Mouse (Mus musculus) limb, embryonic 14.5 days (tissue): ENCODE measurements at regions not wholly inside any gene's neighbourhood (a gene's known extent, or its start where the extent isn't known, plus 50 kb on each side); places are given as distances from the start of the nearest gene placed in this dataset.

Experiments
- ATAC-seq: fragments of 200-750 bp; cut with Nextera tagmentation; 2 replicates; pipeline ENCODE4 v1.8.0; 2017; ENCODE audit warnings: low read depth, moderate number of reproducible peaks, moderate TSS enrichment; ENCODE audit not compliant: low FRiP score
- DNase-seq: peaks from one replicate; pipeline ENCODE4 v3.0.0-alpha.2; 2015; ENCODE audit warnings: low spot score
- H3K27ac ChIP-seq: fragments of 300-500 bp; sonication (generic); replicated peaks from 2 replicates; pipeline ENCODE4 v1.5.1; 2014; ENCODE audit warnings: low read depth, mild to moderate bottlenecking, low read length, moderate library complexity, mixed read lengths
- H3K27me3 ChIP-seq: fragments of 300-500 bp; sonication (generic); 2 replicates; pipeline ENCODE4 v1.6.1; 2014; ENCODE audit warnings: low read length, mixed read lengths; ENCODE audit not compliant: control insufficient read depth, insufficient read depth
- H3K36me3 ChIP-seq: fragments of 300-500 bp; sonication (generic); 2 replicates; pipeline ENCODE4 v1.6.1; 2014; ENCODE audit warnings: mild to moderate bottlenecking, low read length, moderate library complexity, mixed read lengths; ENCODE audit not compliant: control insufficient read depth, insufficient read depth
- H3K4me1 ChIP-seq: fragments of 300-500 bp; sonication (generic); 2 replicates; pipeline ENCODE4 v1.6.1; 2014; ENCODE audit warnings: antibody characterized with exemption, low read length, mixed read lengths; ENCODE audit not compliant: control insufficient read depth, insufficient read depth
- H3K4me2 ChIP-seq: fragments of 300-500 bp; sonication (generic); replicated peaks from 2 replicates; pipeline ENCODE4 v1.6.1; 2014; ENCODE audit warnings: low read depth, mild to moderate bottlenecking, low read length, moderate library complexity; ENCODE audit not compliant: severe bottlenecking
- H3K4me3 ChIP-seq: fragments of 300-500 bp; sonication (generic); replicated peaks from 2 replicates; pipeline ENCODE4 v1.5.1; 2014; ENCODE audit warnings: low read length
- H3K9ac ChIP-seq: fragments of 300-500 bp; sonication (generic); 2 replicates; pipeline ENCODE4 v1.6.1; 2014; ENCODE audit warnings: mild to moderate bottlenecking, low read depth, low read length, moderate library complexity; ENCODE audit not compliant: severe bottlenecking
- H3K9me3 ChIP-seq: fragments of 300-500 bp; sonication (generic); 2 replicates; pipeline ENCODE4 v1.6.1; 2016; ENCODE audit warnings: low read length; ENCODE audit not compliant: control insufficient read depth
- POLR2A ChIP-seq: fragments of 200-500 bp; IDR thresholded peaks from 2 replicates; pipeline ENCODE4 v1.8.0; 2012; ENCODE audit warnings: inconsistent platforms, mild to moderate bottlenecking, moderate library complexity, borderline replicate concordance; ENCODE audit not compliant: insufficient read depth, insufficient read length; ENCODE audit errors: extremely low read depth
- WGBS: fragments of 180-500 bp; shearing (Covaris S2); extraction: QIAGEN DNeasy Blood & Tissue Kit; methylation state at CpG from one replicate; pipeline ENCODE4 v1.1.7; 2014; 5-methylcytosine and 5-hydroxymethylcytosine counted together

DNA sequence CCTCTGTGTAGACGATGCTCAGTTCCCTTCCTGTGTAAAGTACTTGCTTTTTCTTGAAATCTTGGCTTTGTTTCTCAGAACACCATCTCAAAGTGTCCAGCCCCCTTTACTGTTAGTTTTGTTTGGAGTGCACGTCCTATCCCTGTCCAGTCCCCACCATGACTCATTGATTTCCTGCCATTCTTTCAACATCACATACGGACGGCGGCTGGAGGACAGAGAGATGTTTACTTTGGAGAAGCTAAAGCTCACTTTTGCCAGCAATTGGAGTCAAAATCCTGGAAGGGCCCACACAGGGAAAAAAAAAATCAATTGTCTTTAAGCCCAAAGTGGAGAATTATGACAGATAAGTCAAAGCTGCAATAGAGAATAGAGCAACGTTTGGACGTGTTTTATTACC lies 51.8 kb downstream of the Gm5426 start:
- Histone ChIP-seq H3K9ac (no peak overlapping the region), H3K27me3 (no peaks in the 10 kb centered on the region), H3K36me3 (no peaks in the 10 kb centered on the region), H3K9me3 (no peaks in the 10 kb centered on the region), H3K4me1 (no peaks in the 10 kb centered on the region), H3K4me2 (no peak overlapping the region), H3K27ac (no peak overlapping the region), H3K4me3 (no peak overlapping the region)
- TF ChIP-seq POLR2A, result no peak
- 73% methylated on average over 7 of the region's 7 CpGs for WGBS
- no peak for ATAC-seq
- no peak for DNase-seq

DNA sequence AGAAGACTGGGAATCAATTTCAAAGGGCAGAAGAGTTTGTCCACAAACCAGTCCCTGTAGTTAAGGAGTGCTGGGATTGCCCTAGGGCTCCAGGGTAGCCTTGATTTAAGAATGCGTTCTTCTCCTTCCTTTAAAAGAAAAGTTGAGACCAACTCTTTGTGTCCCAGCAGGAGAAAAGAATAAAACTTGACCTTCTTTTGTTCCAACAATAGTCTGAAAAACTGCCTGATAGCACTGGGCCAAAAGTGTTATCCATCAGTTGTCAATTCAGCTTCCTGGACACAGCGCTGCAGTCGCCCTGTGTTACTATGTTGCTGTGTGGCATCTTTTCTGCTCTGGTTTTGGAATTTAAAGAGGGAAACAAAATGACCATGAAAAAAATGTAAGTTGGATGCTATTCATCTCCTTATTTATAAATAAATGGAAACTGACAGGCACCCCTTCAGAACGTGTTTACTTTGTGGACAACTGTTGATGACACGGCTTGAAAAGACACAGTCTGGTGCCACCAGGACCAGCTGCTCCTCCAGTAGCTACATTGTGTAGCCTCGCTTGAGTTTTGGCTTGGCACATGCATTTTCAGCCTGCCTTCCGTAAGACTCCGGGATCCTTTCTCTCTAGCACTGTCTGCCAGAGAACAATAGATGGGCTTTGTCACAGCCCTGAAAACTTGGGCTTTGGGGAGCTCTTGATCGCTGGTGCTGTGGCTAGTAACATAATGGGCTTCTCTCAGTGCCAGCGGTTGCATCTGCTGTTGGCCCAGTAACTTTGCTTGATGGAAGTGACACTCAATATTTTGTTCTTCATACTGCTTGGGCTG lies 54.0 kb downstream of the Gm5426 start:
- Histone ChIP-seq H3K4me2 (no peak overlapping the region), H3K27ac (no peak overlapping the region), H3K9me3 (no peaks in the 10 kb centered on the region), H3K4me1 (no peaks in the 10 kb centered on the region), H3K9ac (no peak overlapping the region), H3K4me3 (no peak overlapping the region), H3K36me3 (no peaks in the 10 kb centered on the region), H3K27me3 (no peaks in the 10 kb centered on the region)
- ATAC-seq (no peak), DNase-seq (no peak)
- WGBS, result 86% methylated on average over 10 of the region's 10 CpGs
- no peak for TF ChIP-seq POLR2A

- WGBS, result 62% methylated on average over 27 of the region's 27 CpGs
- H3K27ac ChIP-seq, result no peak overlapping the region
Observed at GRCm38 (mm10) chr10:96200932-96201641, 64.7 kb downstream of the Gm5426 start.

DNA sequence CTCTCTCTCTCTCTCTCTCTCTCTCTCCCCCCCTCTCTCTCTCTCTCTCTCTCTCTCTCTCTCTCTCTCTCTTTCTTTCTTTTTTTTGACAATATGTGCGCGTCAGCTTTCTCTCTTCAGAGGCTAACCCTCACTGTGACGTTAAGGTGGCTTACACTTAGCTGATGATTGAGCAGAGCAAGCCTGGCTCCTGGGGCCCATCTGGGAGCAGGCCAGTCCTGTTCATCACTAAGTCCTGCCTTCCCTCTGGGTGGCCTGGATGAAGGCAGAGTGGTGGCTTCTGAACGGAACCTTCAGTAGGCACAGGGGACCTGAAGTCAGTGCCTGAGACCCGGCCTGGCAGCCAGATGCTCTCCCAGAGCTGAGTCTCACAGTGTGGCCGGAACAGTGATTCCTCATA lies 65.5 kb downstream of the Gm5426 start:
- H3K4me3 ChIP-seq, result no peak overlapping the region
- H3K36me3 ChIP-seq, result no peaks in the 10 kb centered on the region
- WGBS, result 26% methylated on average over 6 of the region's 6 CpGs
- TF ChIP-seq POLR2A, result no peak
- H3K27ac ChIP-seq, result no peak overlapping the region
- H3K9me3 ChIP-seq, result no peaks in the 10 kb centered on the region
- H3K9ac ChIP-seq, result no peak overlapping the region
- no peaks in the 10 kb centered on the region for H3K27me3 ChIP-seq
- H3K4me2 ChIP-seq, result no peak overlapping the region
- DNase-seq (no peak), ATAC-seq (no peak)
- H3K4me1 ChIP-seq, result no peaks in the 10 kb centered on the region; the same call in 1 of the 2 replicates

More at GRCm38 (mm10) chr10:96200932-96201641, 64.7 kb downstream of the Gm5426 start:
- H3K36me3 ChIP-seq, result no peaks in the 10 kb centered on the region
- no peak for TF ChIP-seq POLR2A
- H3K9ac ChIP-seq, result no peak overlapping the region
- no peak overlapping the region for H3K4me2 ChIP-seq
- DNase-seq (no peak), ATAC-seq (no peak)
- no peaks in the 10 kb centered on the region; the same call in 1 of the 2 replicates for H3K4me1 ChIP-seq
- H3K9me3 ChIP-seq, result no peaks in the 10 kb centered on the region
- H3K27me3 ChIP-seq, result no peaks in the 10 kb centered on the region
- no peak overlapping the region for H3K4me3 ChIP-seq

DNA sequence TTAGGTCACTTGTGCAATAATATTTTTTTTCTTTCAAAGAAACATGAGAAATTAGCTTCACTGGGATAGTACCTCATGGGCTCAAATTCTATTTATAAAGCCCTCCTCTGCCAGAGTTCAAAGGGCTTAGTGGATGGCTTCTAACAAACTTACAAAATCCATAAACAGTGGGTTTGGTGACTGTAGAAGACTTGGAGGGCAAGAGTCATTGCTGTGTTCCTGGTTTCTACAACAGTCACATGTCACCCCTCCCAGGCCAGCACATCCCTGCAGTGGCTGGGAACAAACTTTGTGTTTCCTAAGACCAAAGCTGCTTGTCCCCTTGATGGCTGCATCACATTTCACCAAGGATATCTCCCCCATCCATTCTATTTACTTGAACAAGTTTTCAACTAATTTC lies 66.5 kb downstream of the Gm5426 start:
- DNase-seq (no peak), ATAC-seq (no peak)
- Histone ChIP-seq H3K4me1 (no peaks in the 10 kb centered on the region; the same call in 1 of the 2 replicates), H3K4me3 (no peak overlapping the region), H3K9me3 (no peaks in the 10 kb centered on the region), H3K36me3 (no peaks in the 10 kb centered on the region), H3K27ac (no peak overlapping the region), H3K4me2 (no peak overlapping the region), H3K9ac (no peak overlapping the region), H3K27me3 (no peaks in the 10 kb centered on the region)
- TF ChIP-seq POLR2A, result no peak
